Mouse (Mus musculus) liver, adult 2 months (tissue): ENCODE results near the gene Espn.

Experiments used
- CTCF ChIP-seq: fragments of 200-500 bp; IDR thresholded peaks from 2 replicates; pipeline ENCODE4 v1.5.1; 2011; ENCODE audit warnings: low read depth, low read length, control low read depth
- POLR2A ChIP-seq: fragments of 200-500 bp; IDR thresholded peaks from 2 replicates; pipeline ENCODE4 v1.6.1; 2011; ENCODE audit warnings: low read length, control low read depth; ENCODE audit not compliant: insufficient read depth; ENCODE audit errors: extremely low read depth

DNA sequence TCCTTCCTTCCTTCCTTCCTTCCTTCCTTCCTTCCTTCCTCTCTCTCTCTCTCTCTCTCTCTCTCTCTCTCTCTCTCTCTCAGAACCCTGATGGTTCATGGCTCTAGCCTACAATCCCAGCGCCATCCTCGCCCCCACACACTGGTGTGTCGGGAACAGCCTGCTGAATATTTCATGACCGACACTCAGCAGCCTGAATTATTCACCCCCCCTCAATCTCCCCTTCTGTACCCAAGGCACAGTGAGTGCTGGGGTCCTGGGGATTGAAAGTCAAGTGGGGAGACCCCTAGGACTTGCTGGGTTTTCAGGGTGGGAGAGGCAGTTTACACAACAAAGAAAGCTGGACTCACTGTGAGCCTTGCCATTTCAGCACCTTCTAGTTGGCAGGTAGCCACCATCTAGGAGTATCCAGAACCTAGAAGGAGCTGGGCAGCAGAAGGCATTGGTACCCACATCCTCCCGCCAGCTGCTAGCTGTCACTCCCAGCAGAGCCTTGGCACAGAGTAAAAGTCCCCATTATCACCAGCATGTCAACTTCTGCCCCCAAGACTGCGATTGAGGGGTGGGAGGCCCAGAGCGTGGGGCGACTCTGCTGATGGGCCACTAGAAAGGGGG, 10.5 kb downstream of the Espn start:
- no peak for TF ChIP-seq CTCF
- no peak for TF ChIP-seq POLR2A
